In the genomic region with DNA sequence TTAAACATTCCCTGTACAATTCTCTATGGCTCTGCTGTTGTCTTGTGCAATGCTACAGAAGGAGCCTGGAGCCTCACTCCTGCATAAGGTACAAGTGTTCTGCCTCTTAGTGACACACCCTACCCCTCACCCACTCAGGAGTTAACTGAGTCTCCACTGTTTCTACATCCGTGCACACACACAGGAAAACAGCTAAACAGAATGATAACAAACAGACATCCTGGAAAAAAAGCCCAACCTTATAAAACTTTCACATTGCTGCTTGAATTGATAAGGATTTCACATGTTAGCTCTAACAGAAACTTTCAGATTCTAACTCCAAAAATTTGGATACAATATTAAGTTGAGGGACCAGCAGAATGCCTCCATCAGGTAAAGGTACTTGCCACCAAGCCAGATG, we compare ENCODE assay signal across 17 mouse cellular contexts. TPM values are rescaled to one million over a fixed set of nuclear protein-coding genes. Genes with fewer than 3 reads are reported as not detected.
"Had no signal": no experiment of that assay in that cellular context is flagged by ENCODE, and none has a peak within 500 bp of the region (broad histone marks: within the 10 kb centered on the region; RNA-seq: fewer than 3 reads in every experiment).

No protein-coding gene starts in this region.

- H3K4me1 ChIP-seq: neural tube, embryonic 15.5 days; stomach, embryonic 15.5 days had no signal

- H3K27ac ChIP-seq: neural tube, embryonic 15.5 days; stomach, embryonic 15.5 days; stomach, postnatal 0 days had no signal

- DNase-seq: retina, postnatal 1 day; right cerebral cortex, adult 18-20 months; right cerebral cortex, postnatal 14 days; right cerebral cortex, postnatal 25 days; right cerebral cortex, postnatal 4 days; spleen, adult 18-20 months; thymus, adult 18-20 months; thymus, adult 2 months; thymus, postnatal 14 days; thymus, postnatal 25 days; thymus, postnatal 36 days; thymus, postnatal 4 days had no signal

- H3K4me2 ChIP-seq: neural tube, embryonic 15.5 days; stomach, embryonic 15.5 days had no signal

- H3K36me3 ChIP-seq: neural tube, embryonic 15.5 days; stomach, embryonic 15.5 days had no signal

- H3K27me3 ChIP-seq: neural tube, embryonic 15.5 days; stomach, embryonic 15.5 days had no signal

- H3K9ac ChIP-seq: neural tube, embryonic 15.5 days; stomach, embryonic 15.5 days had no signal

- H3K4me3 ChIP-seq: neural tube, embryonic 15.5 days; stomach, embryonic 15.5 days had no signal

- H3K9me3 ChIP-seq: neural tube, embryonic 15.5 days; stomach, embryonic 15.5 days had no signal

RNA-seq across cellular contexts. Expression of a gene that starts 17.0 kb away (rescaled TPM):
- total RNA-seq: neutrophil, adult 5-6 weeks had no signal
- polyA plus RNA-seq: spleen, adult 2 months; thymus, adult 2 months had no signal
